Mouse (Mus musculus) B cell, adult (primary cell): ENCODE data around the gene Eddm3b. TPM values are rescaled to one million over a fixed set of nuclear protein-coding genes. Genes with fewer than 3 reads are reported as not detected.

Experiments used
- total RNA-seq: library from RNA; stranded (reverse); gene quantifications from 4 replicates; pipeline ENCODE4 v1.2.4, GENCODE M21; 2023; ENCODE audit not compliant: inconsistent age

Gene Eddm3b
- not detected in 4 replicates for total RNA-seq

GRCm38 (mm10) chr14:51113916-51114560 lies at the start of gene Eddm3b:
Gene Eddm3b (plus strand): TSS chr14:51114426.

GRCm38 (mm10) chr14:51074335-51074734 lies 39.9 kb upstream of the Eddm3b start, which contains the start of gene Olfr750:
Gene Olfr750 (minus strand): TSS chr14:51074435.

GRCm38 (mm10) chr14:51090921-51091900 lies 23.0 kb upstream of the Eddm3b start, which contains the start of the genes Rnase4 and Ang:
Gene Rnase4 (plus strand): TSS chr14:51091077.
Gene Ang (plus strand): TSS chr14:51091150.

GRCm38 (mm10) chr14:51146685-51147084 lies 32.5 kb downstream of the Eddm3b start, which contains the start of gene Rnase1:
Gene Rnase1 (minus strand): TSS chr14:51146785.

GRCm38 (mm10) chr14:51161976-51162375 lies 47.8 kb downstream of the Eddm3b start, which contains the start of gene Rnase2b:
Gene Rnase2b (plus strand): TSS chr14:51162260.

Other genes starting within 250 kb of the Eddm3b start
- gene Tep1, start 243.9 kb upstream of the Eddm3b start, total RNA-seq = 50.0 to 57.6 TPM (median 57.1 TPM) in 4 replicates
- not detected in 4 replicates for gene Klhl33, start 216.9 kb upstream of the Eddm3b start, total RNA-seq
- 52.9 to 58.7 TPM (median 56.4 TPM) in 4 replicates for gene Osgep, start 189.5 kb upstream of the Eddm3b start, total RNA-seq
- gene Apex1, start 189.5 kb upstream of the Eddm3b start, total RNA-seq = 45.2 to 63.2 TPM (median 45.7 TPM) in 4 replicates
- 224 to 227 TPM (median 225 TPM) in 4 replicates for gene Pip4p1, start 183.6 kb upstream of the Eddm3b start, total RNA-seq
- 32.7 to 38.2 TPM (median 37.1 TPM) in 4 replicates for gene Pnp, start 183.3 kb upstream of the Eddm3b start, total RNA-seq
- gene Gm49342, start 169.9 kb upstream of the Eddm3b start, total RNA-seq = 21.2 to 39.4 TPM (median 23.8 TPM) in 4 replicates
- 1.2 to 3.4 TPM (median 2.5 TPM) in 4 replicates for gene Pnp2, start 158.4 kb upstream of the Eddm3b start, total RNA-seq
- not detected in 4 replicates for gene Rnase10, start 106.7 kb upstream of the Eddm3b start, total RNA-seq
- gene Rnase9, start 72.6 kb upstream of the Eddm3b start, total RNA-seq = not detected in 4 replicates
- not detected in 4 replicates for gene Rnase11, start 64.3 kb upstream of the Eddm3b start, total RNA-seq
- 1.1 to 2.9 TPM (median 1.6 TPM) in 3 of 4 replicates, not detected in the other for gene Rnase12, start 56.8 kb upstream of the Eddm3b start, total RNA-seq
- gene Olfr750, start 40.0 kb upstream of the Eddm3b start, total RNA-seq = not detected in 4 replicates
- 0.32 to 1.5 TPM (median 0.81 TPM) in 4 replicates for gene Rnase4, start 23.3 kb upstream of the Eddm3b start, total RNA-seq
- not detected in 4 replicates for gene Ang, start 23.3 kb upstream of the Eddm3b start, total RNA-seq
- 106 to 123 TPM (median 116 TPM) in 4 replicates for gene Rnase6, start 9.5 kb downstream of the Eddm3b start, total RNA-seq
- gene Rnase1, start 32.4 kb downstream of the Eddm3b start, total RNA-seq = 0.72 TPM in 1 of 4 replicates, not detected in the others
- not detected in 4 replicates for gene Rnase2b, start 47.8 kb downstream of the Eddm3b start, total RNA-seq
- gene Ang2, start 84.7 kb downstream of the Eddm3b start, total RNA-seq = not detected in 4 replicates
- gene Ear14, start 89.0 kb downstream of the Eddm3b start, total RNA-seq = not detected in 4 replicates
- gene Rnase2a, start 141.7 kb downstream of the Eddm3b start, total RNA-seq = not detected in 4 replicates
- gene Gm7247, start 247.3 kb downstream of the Eddm3b start, total RNA-seq = not detected in 4 replicates